Mouse (Mus musculus) Patski (cell line): ENCODE results near the gene Vmn1r205. TPM values are rescaled to one million over a fixed set of nuclear protein-coding genes. Genes with fewer than 3 reads are reported as not detected.
"Not testable (repeated sequence)": the region's sequence is repeated elsewhere in the genome, so short reads cannot be mapped to it uniquely, and the experiment has no call there.

Source experiments
- ATAC-seq: fragments of 100-300 bp; one replicate; pipeline ENCODE4 v1.8.0; 2021
- CTCF ChIA-PET: fragments of 350-600 bp; sonication (Branson Sonifier 250); formaldehyde crosslinking; loops from one replicate; lab custom pipeline; 2022; ENCODE audit warnings: inconsistent platforms; lab: Charles Lee
- POLR2A ChIA-PET: fragments of 350-600 bp; sonication (Branson Sonifier 250); formaldehyde crosslinking; loops from one replicate; lab custom pipeline; 2022; ENCODE audit warnings: antibody characterized with exemption, inconsistent platforms; lab: Charles Lee
- DNase-seq: peaks from one replicate; pipeline ENCODE4 v3.0.0-alpha.2; 2011; ENCODE audit warnings: low read depth, low spot score
- H3K27me3 ChIP-seq: fragments of 371-371 bp; one replicate; pipeline ENCODE4 v1.5.1; 2021
- CTCF ChIP-seq: fragments of 100-300 bp; IDR thresholded peaks from one replicate; pipeline ENCODE4 v1.5.1; 2021
- in situ Hi-C: fragments of 300-500 bp; cut with MboI; formaldehyde crosslinking; loops from 3 replicates; pipeline ENCODE4 v1.11.1; 2018; ENCODE audit warnings: low pct_unique_long_range_greater_than_20kb, mixed read lengths
- polyA plus RNA-seq: library from polyadenylated mRNA; unstranded; gene quantifications from one replicate; pipeline ENCODE4 v1.2.3, GENCODE M21; 2021

The Vmn1r205 gene
- polyA plus RNA-seq, result not detected

DNA sequence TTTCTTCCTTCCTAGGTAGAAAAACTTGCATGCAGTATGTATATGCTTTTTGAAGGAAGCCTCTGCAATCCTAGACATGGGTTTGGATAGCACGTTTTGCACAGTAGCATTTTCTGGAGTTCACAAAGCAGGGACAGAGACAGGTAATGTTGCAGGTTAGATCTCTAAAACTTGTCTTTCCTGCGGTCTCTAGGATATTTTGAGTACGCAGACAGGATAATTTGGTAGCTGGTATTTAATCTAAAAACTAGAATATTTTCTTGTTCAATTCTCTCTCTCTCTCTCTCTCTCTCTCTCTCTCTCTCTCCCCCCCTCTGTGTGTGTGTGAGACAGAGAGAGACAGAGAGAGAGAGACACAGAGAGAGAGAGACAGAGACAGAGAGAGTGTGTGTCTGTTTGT, at the start of gene Vmn1r205:
TSS of gene Vmn1r205 (minus strand) at position 101 of the 400 bp plus-strand sequence.
- no peak for ATAC-seq
- no peak for DNase-seq
- ChIA-PET POLR2A (no interaction called here), CTCF (no interaction called here)
- no peak for TF ChIP-seq CTCF
- in situ Hi-C loops, result no loop called here
- no peaks in the 10 kb centered on the region for H3K27me3 ChIP-seq

DNA sequence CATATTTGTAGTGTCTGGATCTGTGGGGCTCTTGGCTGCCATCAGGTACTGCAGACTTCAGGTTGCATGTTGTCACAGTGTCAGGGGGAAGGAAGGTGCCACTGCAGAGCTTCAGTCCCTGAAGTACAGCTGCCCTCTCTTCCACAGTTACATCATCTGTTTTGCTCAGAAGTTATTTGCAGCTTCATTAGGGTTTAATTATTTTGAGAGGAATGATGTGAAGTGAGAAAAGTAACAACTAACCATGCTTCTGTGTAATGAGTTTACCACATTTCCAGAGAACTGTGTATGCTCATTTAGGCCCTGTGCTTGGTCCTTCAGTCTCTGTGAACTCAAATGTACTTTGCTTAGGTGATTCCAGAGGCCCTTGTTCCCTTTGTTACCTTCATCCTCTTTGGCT, 31.4 kb upstream of the Vmn1r205 start, which contains the start of gene Vmn1r206:
TSS of gene Vmn1r206 (minus strand) at position 101 of the 400 bp plus-strand sequence.
- in situ Hi-C loops, DNase-seq, H3K27me3 ChIP-seq, POLR2A ChIA-PET, ATAC-seq, CTCF ChIA-PET: not testable (repeated sequence)

DNA sequence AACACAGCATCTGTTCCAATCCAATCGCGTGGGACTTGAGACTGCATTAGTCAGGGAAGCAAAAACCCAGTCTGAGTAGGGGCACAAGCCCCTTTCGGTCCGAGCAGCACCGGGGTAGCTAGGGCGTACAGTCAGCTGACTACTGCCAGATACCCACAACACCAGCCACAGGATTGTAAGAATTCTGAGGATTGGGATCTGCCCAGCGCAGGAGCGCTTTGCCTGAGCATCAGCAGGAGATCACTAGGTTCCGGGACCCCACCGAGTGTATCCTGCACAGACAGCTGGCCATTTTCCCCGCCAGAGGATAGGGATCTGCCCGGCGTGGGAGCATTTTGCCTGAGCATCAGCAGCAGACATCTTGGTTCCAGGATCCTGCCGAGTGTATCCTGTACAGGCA, 9.5 kb downstream of the Vmn1r205 start:
- POLR2A ChIA-PET, H3K27me3 ChIP-seq, DNase-seq, in situ Hi-C loops, CTCF ChIA-PET, ATAC-seq: not testable (repeated sequence)

DNA sequence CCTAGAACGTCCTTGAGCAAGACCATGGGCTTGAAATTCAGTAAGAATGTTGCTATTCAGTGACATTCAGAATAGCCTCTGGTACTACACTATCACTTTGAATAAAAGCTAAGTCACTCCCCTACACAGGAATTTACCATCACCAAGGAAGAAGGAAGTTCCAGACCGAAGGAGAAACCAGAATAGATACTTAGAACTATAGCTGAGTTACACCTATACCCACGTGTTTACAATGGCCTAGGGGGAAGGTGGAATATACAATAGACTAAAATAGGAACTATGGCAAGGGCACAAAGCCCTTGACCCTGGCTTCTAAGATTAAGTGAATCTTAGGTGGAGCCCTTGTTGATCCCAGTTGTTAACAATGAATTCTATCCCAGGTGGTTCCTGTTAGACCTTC, 17.9 kb downstream of the Vmn1r205 start:
- CTCF ChIA-PET, ATAC-seq, in situ Hi-C loops, DNase-seq, H3K27me3 ChIP-seq, POLR2A ChIA-PET: not testable (repeated sequence)

DNA sequence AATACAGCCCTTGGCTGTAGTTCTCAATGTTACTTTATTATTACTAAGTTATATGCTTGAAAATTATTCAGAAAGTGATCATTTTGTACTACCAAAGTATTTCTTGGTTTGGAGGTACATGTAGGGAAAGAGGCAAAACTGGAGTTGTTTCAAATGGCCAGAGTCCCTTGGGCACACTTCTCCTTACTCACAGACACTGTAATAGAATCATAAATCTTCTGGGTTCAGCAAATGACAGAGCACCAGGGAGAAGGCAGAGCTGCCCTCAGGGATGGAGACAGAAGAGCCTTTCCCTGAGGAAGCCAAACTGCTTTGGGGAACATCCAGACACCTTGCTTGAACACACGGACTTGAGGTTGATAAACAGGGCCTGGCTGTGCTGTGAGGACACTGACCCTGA, 39.9 kb downstream of the Vmn1r205 start, which contains the start of gene Vmn1r204:
TSS of gene Vmn1r204 (plus strand) at position 301 of the 400 bp plus-strand sequence.
- in situ Hi-C loops, result loop anchor here (10.0 kb wide), 1 partner anchor 328 kb away; the partner anchor contains the start of gene Vmn1r193
- ATAC-seq, DNase-seq, H3K27me3 ChIP-seq, POLR2A ChIA-PET, CTCF ChIA-PET: not testable (repeated sequence)

Other genes starting within 250 kb of the Vmn1r205 start
- gene Vmn1r198, start 242.6 kb downstream of the Vmn1r205 start, polyA plus RNA-seq, result not detected
- gene Vmn1r199, start 213.2 kb downstream of the Vmn1r205 start, polyA plus RNA-seq, result not detected
- gene Vmn1r200, start 202.6 kb downstream of the Vmn1r205 start, polyA plus RNA-seq, result not detected
- not detected for gene Vmn1r201, start 121.1 kb downstream of the Vmn1r205 start, polyA plus RNA-seq
- not detected for gene Vmn1r202, start 87.6 kb downstream of the Vmn1r205 start, polyA plus RNA-seq
- 0.10 TPM for gene Vmn1r203, start 74.9 kb downstream of the Vmn1r205 start, polyA plus RNA-seq
- gene Vmn1r204, start 39.8 kb downstream of the Vmn1r205 start, polyA plus RNA-seq, result not detected
- not detected for gene Vmn1r206, start 31.3 kb upstream of the Vmn1r205 start, polyA plus RNA-seq
- not detected for gene Vmn1r207-ps, start 136.6 kb upstream of the Vmn1r205 start, polyA plus RNA-seq
- gene Vmn1r208, start 184.4 kb upstream of the Vmn1r205 start, polyA plus RNA-seq, result not detected
- gene Vmn1r209, start 216.7 kb upstream of the Vmn1r205 start, polyA plus RNA-seq, result not detected
- gene Vmn1r210, start 238.3 kb upstream of the Vmn1r205 start, polyA plus RNA-seq, result not detected